Mouse (Mus musculus): ENCODE results near the gene Cav2. TPM values are rescaled to one million over a fixed set of nuclear protein-coding genes. Genes with fewer than 3 reads are reported as not detected.

The Cav2 gene
- polyA plus RNA-seq, 1 experiment: 44.0 TPM

- DNase-seq: no peak
- Histone ChIP-seq H3K4me3 (ENCODE audit: insufficient read depth, low read depth, low read length) (no peak overlapping the region), H3K4me1 (ENCODE audit: control insufficient read depth, insufficient read depth, low read length) (no peaks in the 10 kb centered on the region; the same call in 1 of the 2 replicates), H3K27me3 (replicated peaks; ENCODE audit: control insufficient read depth, insufficient read depth, low read length) (no peaks in the 10 kb centered on the region), H3K36me3 (ENCODE audit: control insufficient read depth, insufficient read depth, low read length) (no peaks in the 10 kb centered on the region), H3K27ac (ENCODE audit: insufficient read depth, low read depth, low read length) (no peak overlapping the region)
- 83% methylated on average over 3 of the region's 3 CpGs for WGBS
- no peak for TF ChIP-seq CTCF (conservative IDR thresholded peaks at IDR 0.05; ENCODE audit: insufficient read depth, insufficient read length, low read depth, low read length)
- TF ChIP-seq POLR2A (IDR thresholded peaks at IDR 0.05; ENCODE audit: low read depth, low read length): no peak
These were observed 2.8 kb downstream of the Cav2 start for GRCm38 (mm10) chr6:17283834-17284233.

GRCm38 (mm10) chr6:17286381-17286780, 5.4 kb downstream of the Cav2 start:
- 54% methylated on average over 4 of the region's 4 CpGs for WGBS
- peak; percentile 46 for DNase-seq
- H3K36me3 ChIP-seq (ENCODE audit: control insufficient read depth, insufficient read depth, low read length): no peaks in the 10 kb centered on the region
- H3K27me3 ChIP-seq (replicated peaks; ENCODE audit: control insufficient read depth, insufficient read depth, low read length): no peaks in the 10 kb centered on the region
- no peak overlapping the region for H3K4me3 ChIP-seq (ENCODE audit: insufficient read depth, low read depth, low read length)
- H3K27ac ChIP-seq (ENCODE audit: insufficient read depth, low read depth, low read length): peak overlapping the region; percentile 31; the same call in 1 of the 2 replicates
- TF ChIP-seq CTCF (conservative IDR thresholded peaks at IDR 0.05; ENCODE audit: insufficient read depth, insufficient read length, low read depth, low read length): no peak
- no peak for TF ChIP-seq POLR2A (IDR thresholded peaks at IDR 0.05; ENCODE audit: low read depth, low read length)
- H3K4me1 ChIP-seq (ENCODE audit: control insufficient read depth, insufficient read depth, low read length): no peaks in the 10 kb centered on the region

GRCm38 (mm10) chr6:17295116-17295515, 14.1 kb downstream of the Cav2 start:
- Histone ChIP-seq H3K4me3 (ENCODE audit: insufficient read depth, low read depth, low read length) (no peak overlapping the region), H3K27me3 (replicated peaks; ENCODE audit: control insufficient read depth, insufficient read depth, low read length) (no peaks in the 10 kb centered on the region), H3K27ac (ENCODE audit: insufficient read depth, low read depth, low read length) (no peak overlapping the region), H3K4me1 (ENCODE audit: control insufficient read depth, insufficient read depth, low read length) (no peaks in the 10 kb centered on the region), H3K36me3 (ENCODE audit: control insufficient read depth, insufficient read depth, low read length) (no peaks in the 10 kb centered on the region)
- no peak for DNase-seq
- 43% methylated on average over 5 of the region's 5 CpGs for WGBS
- TF ChIP-seq CTCF (conservative IDR thresholded peaks at IDR 0.05; ENCODE audit: insufficient read depth, insufficient read length, low read depth, low read length) (no peak), POLR2A (IDR thresholded peaks at IDR 0.05; ENCODE audit: low read depth, low read length) (no peak)

- WGBS: under 1% methylated on average over 26 of the region's 26 CpGs
- peak; percentile 81 for DNase-seq
- peak within 1 kb of the TSS; percentile 84 for H3K27ac ChIP-seq (ENCODE audit: insufficient read depth, low read depth, low read length)
- peak within 1 kb of the TSS; percentile 41 for H3K4me3 ChIP-seq (ENCODE audit: insufficient read depth, low read depth, low read length)
- no peaks in the 10 kb centered on the region for H3K36me3 ChIP-seq (ENCODE audit: control insufficient read depth, insufficient read depth, low read length)
- H3K4me1 ChIP-seq (ENCODE audit: control insufficient read depth, insufficient read depth, low read length): 0 out of 2 replicates have a peak, but pooled peaks cover 5% of the 10 kb centered on the region
- H3K27me3 ChIP-seq (replicated peaks; ENCODE audit: control insufficient read depth, insufficient read depth, low read length): no peaks in the 10 kb centered on the region
- TF ChIP-seq CTCF (conservative IDR thresholded peaks at IDR 0.05; ENCODE audit: insufficient read depth, insufficient read length, low read depth, low read length): no peak
- TF ChIP-seq POLR2A (IDR thresholded peaks at IDR 0.05; ENCODE audit: low read depth, low read length): no peak
These were observed 25.1 kb downstream of the Cav2 start, which contains the start of gene Cav1 for GRCm38 (mm10) chr6:17305954-17306601. Cav1 (plus strand) TSS chr6:17306335.

- DNase-seq: peak; percentile 14
- H3K27me3 ChIP-seq (replicated peaks; ENCODE audit: control insufficient read depth, insufficient read depth, low read length): no peaks in the 10 kb centered on the region
- 0 out of 2 replicates have a peak, but pooled peaks cover 5% of the 10 kb centered on the region for H3K4me1 ChIP-seq (ENCODE audit: control insufficient read depth, insufficient read depth, low read length)
- H3K27ac ChIP-seq (ENCODE audit: insufficient read depth, low read depth, low read length): peak overlapping the region; percentile 84
- no peaks in the 10 kb centered on the region for H3K36me3 ChIP-seq (ENCODE audit: control insufficient read depth, insufficient read depth, low read length)
- peak overlapping the region; percentile 41 for H3K4me3 ChIP-seq (ENCODE audit: insufficient read depth, low read depth, low read length)
- TF ChIP-seq POLR2A (IDR thresholded peaks at IDR 0.05; ENCODE audit: low read depth, low read length): no peak
- no peak for TF ChIP-seq CTCF (conservative IDR thresholded peaks at IDR 0.05; ENCODE audit: insufficient read depth, insufficient read length, low read depth, low read length)
- 2% methylated on average over 19 of the region's 19 CpGs for WGBS
These were observed 25.8 kb downstream of the Cav2 start for GRCm38 (mm10) chr6:17306602-17307325.

GRCm38 (mm10) chr6:17307461-17308115, 26.6 kb downstream of the Cav2 start:
- DNase-seq: peak; percentile 76
- Histone ChIP-seq H3K4me3 (ENCODE audit: insufficient read depth, low read depth, low read length) (peak overlapping the region; percentile 41), H3K27ac (ENCODE audit: insufficient read depth, low read depth, low read length) (peak overlapping the region; percentile 84), H3K36me3 (ENCODE audit: control insufficient read depth, insufficient read depth, low read length) (no peaks in the 10 kb centered on the region), H3K4me1 (ENCODE audit: control insufficient read depth, insufficient read depth, low read length) (0 out of 2 replicates have a peak, but pooled peaks cover 5% of the 10 kb centered on the region), H3K27me3 (replicated peaks; ENCODE audit: control insufficient read depth, insufficient read depth, low read length) (no peaks in the 10 kb centered on the region)
- WGBS: 7% methylated on average over 31 of the region's 31 CpGs
- TF ChIP-seq POLR2A (IDR thresholded peaks at IDR 0.05; ENCODE audit: low read depth, low read length): no peak
- TF ChIP-seq CTCF (conservative IDR thresholded peaks at IDR 0.05; ENCODE audit: insufficient read depth, insufficient read length, low read depth, low read length): peak; percentile 65

All from kidney, adult 2 months (tissue).